Mouse (Mus musculus): ENCODE results near the gene Phf21b.
"Not testable (repeated sequence)": the region's sequence is repeated elsewhere in the genome, so short reads cannot be mapped to it uniquely, and the experiment has no call there.

The Phf21b gene

GRCm38 (mm10) chr15:84856006-84856995 is at the start of gene Phf21b:
TSS of gene Phf21b (minus strand) at chr15:84856049.
- peak; percentile 76 to 77 for DNase-seq

DNA sequence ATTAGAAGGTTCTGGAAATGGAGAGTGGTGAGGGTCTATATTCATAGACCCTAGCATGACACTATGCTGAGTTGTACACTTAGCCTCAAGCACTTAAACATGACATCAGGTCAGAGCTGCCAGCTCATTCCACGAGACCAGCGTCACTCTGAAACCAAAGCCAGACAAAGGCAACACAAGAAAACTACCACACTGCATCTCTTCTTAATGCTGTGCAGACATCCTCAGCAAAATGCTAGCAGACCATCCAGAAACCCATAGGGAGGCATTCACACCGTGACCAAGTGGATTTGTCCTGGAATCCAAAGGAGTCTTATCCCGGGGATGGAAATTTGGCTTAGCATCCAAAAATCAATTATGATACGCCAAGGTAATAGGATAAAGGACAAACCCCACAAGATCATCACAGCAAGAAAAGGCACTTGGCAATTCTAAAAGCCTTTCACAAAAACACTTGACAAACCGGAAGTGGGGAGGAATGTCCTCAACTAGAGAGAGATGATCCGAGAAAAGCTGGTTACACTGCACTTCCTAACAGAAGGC is 48.1 kb upstream of the Phf21b start:
- DNase-seq: no peak

DNA sequence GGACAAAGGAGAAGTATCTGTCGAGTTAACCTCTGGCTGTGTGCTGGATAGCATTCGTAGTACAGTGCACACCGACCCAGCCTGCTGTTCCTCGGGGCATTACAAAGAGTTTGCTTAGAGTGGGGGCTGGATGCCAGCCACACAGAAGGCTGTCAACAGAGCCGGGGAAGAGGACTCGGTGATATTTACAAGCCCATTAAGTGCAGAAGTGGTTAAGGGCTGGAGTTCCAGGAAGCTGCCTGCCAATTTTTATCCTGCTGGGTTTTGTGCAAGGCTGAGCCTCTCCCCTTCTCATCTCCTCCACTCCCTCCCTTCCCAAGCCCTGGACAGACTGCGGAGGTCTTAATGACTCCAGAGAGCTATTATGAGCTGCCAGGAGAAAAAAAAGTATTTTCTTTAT is 42.2 kb upstream of the Phf21b start:
- no peak for DNase-seq

- no peak for DNase-seq
Measured at GRCm38 (mm10) chr15:84896664-84897063, 40.8 kb upstream of the Phf21b start.

- DNase-seq: not testable (repeated sequence)
Measured at GRCm38 (mm10) chr15:84896216-84896615, 40.4 kb upstream of the Phf21b start.

DNA sequence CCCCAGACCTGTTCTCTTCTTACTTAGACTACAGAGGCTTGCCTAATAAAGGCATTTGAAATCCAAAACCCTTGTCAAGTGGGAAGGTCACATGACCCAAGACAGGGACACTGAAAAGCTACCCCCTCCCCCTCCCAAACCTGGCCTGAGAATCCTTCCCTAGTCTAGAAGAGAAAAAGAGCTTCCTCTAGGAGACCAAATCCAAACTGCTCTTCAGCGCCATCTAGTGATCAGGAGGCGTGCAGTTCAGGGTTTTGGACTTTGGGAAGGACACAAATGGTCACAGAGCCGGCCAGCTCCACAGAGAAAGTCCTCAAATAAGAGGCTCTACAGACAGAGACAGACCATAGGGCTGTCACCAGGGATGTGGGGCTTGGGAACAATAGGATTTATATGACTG is 35.8 kb upstream of the Phf21b start:
- peak; percentile 14 to 26 for DNase-seq

- DNase-seq: no peak
Measured at GRCm38 (mm10) chr15:84891246-84891645, 35.4 kb upstream of the Phf21b start.

GRCm38 (mm10) chr15:84888066-84888465 is 32.2 kb upstream of the Phf21b start:
- DNase-seq: no peak

GRCm38 (mm10) chr15:84877029-84877815 is 21.4 kb upstream of the Phf21b start:
- DNase-seq: no peak

DNA sequence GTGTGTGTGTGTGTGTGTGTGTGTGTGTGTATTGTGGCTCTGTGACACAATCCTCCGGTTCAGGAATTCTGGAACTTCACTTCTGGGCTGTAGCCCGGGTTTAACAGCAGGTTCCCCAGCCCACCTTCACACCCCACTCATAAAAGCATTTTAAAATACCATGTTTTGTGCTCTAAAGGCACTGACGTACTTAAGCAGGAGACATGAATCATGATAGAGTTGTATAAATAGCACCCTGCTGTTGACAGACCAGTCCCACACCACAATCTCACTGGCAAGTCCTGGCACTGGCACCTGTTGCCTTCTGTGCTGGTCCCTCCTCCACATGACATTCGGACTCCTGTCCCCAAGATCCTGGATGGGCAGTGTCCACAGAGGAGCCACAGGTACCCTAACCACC is 18.0 kb upstream of the Phf21b start:
- DNase-seq: no peak

DNA sequence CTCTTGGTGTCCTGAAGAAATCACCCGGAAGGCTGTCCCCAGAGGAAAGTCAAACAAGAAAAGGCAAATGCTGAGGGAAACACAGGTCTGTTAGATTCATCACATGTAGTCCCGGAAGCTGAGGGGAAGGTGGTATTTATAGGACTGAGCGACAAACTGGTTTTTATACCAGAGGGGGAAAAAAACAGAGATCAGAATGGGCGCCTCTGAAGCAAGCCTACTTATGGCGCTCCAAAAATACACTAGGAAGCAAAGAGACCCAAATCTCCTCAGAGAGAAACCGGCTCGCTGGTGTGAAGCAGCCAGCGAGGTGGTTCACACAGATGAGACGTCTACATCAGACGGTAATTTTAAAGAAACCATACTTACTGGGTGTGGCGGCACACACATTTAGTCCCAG is 17.2 kb upstream of the Phf21b start:
- no peak for DNase-seq

GRCm38 (mm10) chr15:84871802-84872201 is 16.0 kb upstream of the Phf21b start:
- no peak for DNase-seq

DNA sequence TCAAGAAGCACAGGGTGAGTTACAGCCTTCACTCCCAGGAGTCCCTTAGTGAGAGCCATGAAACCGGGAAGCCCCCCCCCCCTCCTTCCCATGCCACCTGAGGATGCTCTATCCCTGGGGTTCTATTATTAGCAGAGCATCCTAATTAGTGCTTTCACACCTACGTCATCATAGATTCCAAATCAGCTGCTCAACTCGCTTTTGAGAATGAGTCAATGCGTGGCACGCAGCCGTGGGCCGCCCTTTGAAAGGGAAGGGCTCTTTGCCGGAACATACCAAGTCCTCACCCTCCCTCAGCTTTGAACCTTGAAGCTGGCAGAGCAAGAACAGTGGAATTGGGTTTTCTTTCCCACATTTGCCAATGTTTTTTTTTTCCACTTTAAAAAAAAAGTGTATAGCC is 6.1 kb upstream of the Phf21b start:
- DNase-seq: no peak

DNA sequence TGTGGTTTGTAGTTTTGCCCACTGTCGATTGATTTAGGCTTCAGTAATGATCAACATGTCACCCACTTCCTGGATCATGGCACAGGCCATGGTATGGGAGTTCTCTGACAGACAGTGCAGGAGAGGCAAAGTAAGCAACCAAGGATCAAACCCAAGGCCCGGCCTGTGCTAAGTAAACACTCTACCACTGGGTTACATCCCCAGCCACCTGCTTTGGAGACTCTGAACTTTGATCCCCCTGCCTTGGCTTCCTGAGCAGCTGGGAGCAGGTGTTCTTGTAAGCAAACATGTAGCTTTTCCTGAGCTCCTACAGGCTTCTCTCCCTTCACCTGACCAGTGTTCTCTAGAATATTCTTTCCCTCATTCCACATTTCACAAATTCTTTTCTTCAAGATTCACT is 1.8 kb upstream of the Phf21b start:
- DNase-seq: no peak

DNA sequence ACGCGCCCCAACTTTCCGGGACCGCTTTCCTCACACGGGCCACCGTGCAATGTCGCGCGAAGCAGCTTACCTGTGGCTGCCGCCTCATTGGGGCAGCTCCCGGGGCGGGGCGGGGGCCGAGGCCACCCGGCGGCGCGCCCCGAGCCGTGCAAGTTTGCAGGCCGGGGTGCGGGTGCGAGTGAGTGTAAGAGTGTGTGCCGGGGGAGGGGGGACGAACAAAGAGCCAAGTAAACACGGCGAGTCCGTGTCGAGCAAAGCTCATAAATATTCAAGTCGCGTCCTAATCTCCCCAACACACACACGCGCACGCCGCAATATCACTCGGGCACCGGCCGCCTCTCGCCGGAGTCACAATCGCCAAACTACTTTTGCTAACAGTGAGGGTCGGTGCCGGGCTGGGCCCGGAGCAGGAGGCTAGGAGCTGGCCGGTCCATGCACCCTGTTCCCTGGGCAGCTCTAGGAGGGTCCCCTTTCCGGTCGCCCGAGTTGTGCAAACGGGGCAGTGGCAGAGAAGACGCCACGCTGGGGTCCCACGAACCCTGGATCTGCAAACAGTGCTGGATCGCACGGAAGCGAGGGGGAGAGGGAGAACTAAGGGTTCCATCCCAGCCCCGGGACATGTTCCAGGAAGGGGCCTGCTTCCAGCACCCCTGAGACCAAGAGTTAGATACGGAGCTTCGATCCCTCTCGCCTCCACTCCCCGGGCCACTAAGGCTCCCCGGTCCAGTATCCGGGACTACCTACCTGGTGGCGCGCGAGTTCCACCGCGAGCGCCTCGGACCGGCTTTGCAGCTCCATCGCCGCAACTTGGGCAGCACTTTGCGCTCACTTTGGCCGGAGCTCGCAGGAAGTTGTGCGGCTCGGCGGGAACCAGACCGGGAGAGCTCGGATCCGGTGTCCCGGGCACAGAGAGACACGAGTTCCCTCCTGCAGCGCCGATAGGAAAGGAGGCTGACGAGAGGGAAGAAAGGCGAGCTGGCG is 638 bp downstream of the Phf21b start:
- DNase-seq: peak; percentile 5 to 17

- peak; percentile 2 to 6 for DNase-seq
Measured at GRCm38 (mm10) chr15:84854171-84854811, 1.6 kb downstream of the Phf21b start.

GRCm38 (mm10) chr15:84853261-84854137 is 2.4 kb downstream of the Phf21b start:
- peak; percentile 13 to 23 for DNase-seq

DNA sequence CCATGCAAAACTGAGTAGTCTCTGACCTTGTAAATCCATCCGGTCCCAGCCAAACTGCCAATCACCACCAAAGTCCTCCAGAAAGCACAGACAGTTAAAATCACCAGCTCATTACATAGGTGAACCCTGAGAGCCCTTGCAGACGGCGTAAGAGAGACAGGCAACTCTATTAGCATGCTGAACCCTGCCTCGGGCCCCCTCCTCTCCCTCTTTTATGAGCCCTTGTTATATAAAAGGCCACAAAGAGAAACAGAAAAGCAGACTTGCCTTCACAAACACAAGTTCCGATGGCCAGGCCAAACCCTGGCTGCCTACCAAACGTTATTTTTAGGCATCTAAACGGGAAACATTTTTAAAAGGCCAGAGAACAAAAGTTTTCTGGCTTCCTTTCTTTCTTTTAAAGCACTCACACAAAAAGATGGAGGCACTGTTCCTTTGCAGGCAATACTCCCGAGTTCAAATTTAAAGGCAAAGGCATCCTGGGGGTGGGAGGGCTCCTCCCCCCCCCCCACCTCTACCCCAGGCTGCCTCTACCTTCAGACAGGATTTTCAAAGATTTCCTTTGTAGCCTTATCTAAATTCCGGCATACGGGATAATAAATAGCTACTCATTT is 3.3 kb downstream of the Phf21b start:
- DNase-seq: no peak

DNA sequence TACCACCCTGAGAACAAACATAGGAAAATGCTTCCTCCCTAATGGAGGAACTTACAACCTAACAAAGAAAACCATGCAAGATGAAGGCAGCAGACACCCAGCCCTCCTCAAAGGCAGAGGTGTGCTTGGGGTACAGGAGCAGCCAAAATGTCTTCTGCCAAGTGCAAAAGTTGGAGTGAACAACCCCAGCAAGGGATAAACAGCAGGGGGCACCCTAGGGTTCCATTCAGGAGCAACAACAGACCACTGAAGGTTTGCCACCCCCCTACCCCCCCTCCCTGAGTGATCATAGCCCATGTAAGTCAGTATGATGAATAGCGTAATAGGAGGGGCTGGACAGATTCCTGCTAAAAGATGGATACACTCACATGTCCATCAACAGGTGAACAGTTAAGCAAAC is 5.5 kb downstream of the Phf21b start:
- DNase-seq: no peak

DNA sequence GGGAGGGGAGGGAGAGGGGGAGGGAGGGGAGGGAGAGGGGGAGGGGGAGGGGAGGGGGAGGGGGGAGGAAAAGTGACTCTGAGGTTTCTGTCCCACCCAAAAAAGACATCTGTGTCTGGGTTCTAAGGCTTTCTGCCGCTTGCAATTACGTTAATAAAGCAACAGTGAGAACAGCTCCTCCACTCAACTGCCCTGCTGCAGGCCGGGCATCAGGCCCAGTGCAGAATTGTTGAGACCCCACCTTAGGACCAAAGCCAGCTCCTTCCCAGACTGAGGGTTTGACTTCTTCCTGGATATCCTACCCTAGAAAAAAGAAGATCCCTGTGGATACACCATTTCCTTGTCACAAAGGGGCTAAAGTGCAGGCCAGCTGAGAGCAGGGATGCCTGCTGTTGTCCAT is 9.6 kb downstream of the Phf21b start:
- no peak for DNase-seq

All from thymus, postnatal 36 days (tissue).